ENCODE assay signal across 8 mouse cellular contexts in genomic region chr6:145249291-145250184, GRCm38 (mm10). TPM values are rescaled to one million over a fixed set of nuclear protein-coding genes. Genes with fewer than 3 reads are reported as not detected.
A peak's percentile ranks its signal among the peaks of the same experiment; 100 is the strongest.
DNase-seq lines count a peak whose midpoint lies in the region; ATAC-seq and TF ChIP-seq lines count a peak whose summit lies in the region.

No protein-coding gene starts in this region.

- peak overlapping the region; percentile 83 for H3K4me2 ChIP-seq in forebrain, embryonic 14.5 days (ENCODE audit: low read length)
- peak overlapping the region; percentile 78 for H3K4me2 ChIP-seq in lung, embryonic 15.5 days

- peak; percentile 72 for ATAC-seq in forebrain, embryonic 14.5 days
- peak; percentile 66 for ATAC-seq in lung, embryonic 15.5 days (ENCODE audit: borderline replicate concordance, extremely low read depth, low FRiP score, low TSS enrichment)
- peak; percentile 76 for ATAC-seq in neutrophil, adult 5-6 weeks (ENCODE audit: extremely low read depth, insufficient number of reproducible peaks, low FRiP score, poor library complexity, severe bottlenecking)

- peak overlapping the region; percentile 94 for H3K9ac ChIP-seq in MEL (ENCODE audit: control insufficient read depth, low read depth, low read length, poor library complexity, severe bottlenecking)
- peak overlapping the region; percentile 92 for H3K9ac ChIP-seq in forebrain, embryonic 14.5 days (ENCODE audit: low read length)
- peak overlapping the region; percentile 94 for H3K9ac ChIP-seq in lung, embryonic 15.5 days

- TF ChIP-seq CTCF in MEL (IDR thresholded peaks at IDR 0.05 in 2 of 3, conservative IDR thresholded peaks at IDR 0.05 in 1 of 3; ENCODE audit: control insufficient read depth in 1 of 3, insufficient read depth in 1 of 3, low read depth in 2 of 3, low read length in 3 of 3, poor library complexity in 1 of 3, severe bottlenecking in 1 of 3) = no peak
- no peak for TF ChIP-seq CTCF in layer of hippocampus, adult 2 months (conservative IDR thresholded peaks at IDR 0.05)
- 0 out of 2 replicates have a peak, but pooled peaks have one; percentile 10 for TF ChIP-seq CTCF in thymus, adult 2 months (IDR thresholded peaks at IDR 0.05; ENCODE audit: borderline replicate concordance, control insufficient read depth, extremely low read depth, insufficient read depth, low read length, poor library complexity)

- H3K36me3 ChIP-seq in MEL (ENCODE audit: control insufficient read depth in 1 of 2, insufficient read depth in 2 of 2, low read length in 2 of 2) = peaks cover 4 to 15% of the 10 kb centered on the region in 2 experiments; a peak in 3 of 4 replicates
- H3K36me3 ChIP-seq in forebrain, embryonic 14.5 days (ENCODE audit: control insufficient read depth, insufficient read depth, low read length) = peaks cover 7% of the 10 kb centered on the region
- peaks cover 14% of the 10 kb centered on the region for H3K36me3 ChIP-seq in lung, embryonic 15.5 days
- peaks cover 5% of the 10 kb centered on the region for H3K36me3 ChIP-seq in thymus, adult 2 months (ENCODE audit: control insufficient read depth, insufficient read depth, low read length)

- DNase-seq in MEL (ENCODE audit: low read depth, low spot score) = peak; percentile 63
- peak; percentile 62 for DNase-seq in cerebellum, adult 11 months
- DNase-seq in forebrain, embryonic 14.5 days (ENCODE audit: low spot score) = peak; percentile 38
- DNase-seq in heart, postnatal 25 days (ENCODE audit: low spot score) = peak; percentile 23
- peak in 1 of 2 experiments; percentile 42 for DNase-seq in layer of hippocampus, adult 2 months (ENCODE audit: low spot score in 2 of 2)
- peak; percentile 71 for DNase-seq in thymus, adult 2 months

- peak overlapping the region; percentile 76 to 99 for H3K4me3 ChIP-seq in MEL (ENCODE audit: control insufficient read depth in 1 of 2, insufficient read depth in 1 of 2, low read depth in 2 of 2, low read length in 2 of 2)
- H3K4me3 ChIP-seq in forebrain, embryonic 14.5 days (ENCODE audit: low read depth, low read length) = peak overlapping the region; percentile 98
- H3K4me3 ChIP-seq in layer of hippocampus, adult 2 months = peak overlapping the region; percentile 87
- peak overlapping the region; percentile 93 for H3K4me3 ChIP-seq in lung, embryonic 15.5 days
- peak overlapping the region; percentile 99 for H3K4me3 ChIP-seq in thymus, adult 2 months (ENCODE audit: control insufficient read depth, insufficient read depth, low read length)

- TF ChIP-seq POLR2A in MEL (IDR thresholded peaks at IDR 0.05; ENCODE audit: control insufficient read depth in 1 of 2, insufficient read depth in 1 of 2, low read depth in 1 of 2, low read length in 2 of 2, poor library complexity in 1 of 2) = no peak
- peak; percentile 62 for TF ChIP-seq POLR2A in thymus, adult 2 months (IDR thresholded peaks at IDR 0.05; ENCODE audit: control insufficient read depth, extremely low read depth, insufficient read depth, low read length, poor library complexity)

- H3K27ac ChIP-seq in MEL (ENCODE audit: control insufficient read depth, low read depth, low read length) = no peak overlapping the region
- peak overlapping the region; percentile 92 for H3K27ac ChIP-seq in forebrain, embryonic 14.5 days (ENCODE audit: low read depth, low read length)
- H3K27ac ChIP-seq in layer of hippocampus, adult 2 months = peak overlapping the region; percentile 86
- H3K27ac ChIP-seq in lung, embryonic 15.5 days = peak overlapping the region; percentile 88
- H3K27ac ChIP-seq in thymus, adult 2 months (ENCODE audit: control insufficient read depth, insufficient read depth, low read length) = peak overlapping the region; percentile 62

- under 1% methylated on average over 69 of the region's 124 CpGs for WGBS in forebrain, embryonic 14.5 days
- WGBS in lung, embryonic 15.5 days = 3% methylated on average over 89 of the region's 124 CpGs
- 3% methylated on average over 112 of the region's 124 CpGs for WGBS in thymus, adult 2 months

- intact Hi-C loops in heart, postnatal 25 days (cut with DNase I) = loop anchor here (2.0 to 10.0 kb wide), 2 partner anchors 39 to 495 kb away; partner anchors contain the start of genes Casc1, Etfrf1 and Rassf8

- H3K9me3 ChIP-seq in MEL (replicated peaks; ENCODE audit: insufficient read depth, low read length) = no peaks in the 10 kb centered on the region
- H3K9me3 ChIP-seq in forebrain, embryonic 14.5 days (replicated peaks; ENCODE audit: control insufficient read depth, low read length) = no peaks in the 10 kb centered on the region
- H3K9me3 ChIP-seq in lung, embryonic 15.5 days = no peaks in the 10 kb centered on the region

- no peak for TF ChIP-seq EP300 in MEL (IDR thresholded peaks at IDR 0.05; ENCODE audit: low read depth in 1 of 2, low read length in 2 of 2)

- no peaks in the 10 kb centered on the region for H3K27me3 ChIP-seq in MEL (ENCODE audit: control insufficient read depth in 1 of 2, insufficient read depth in 2 of 2, low read length in 2 of 2)
- H3K27me3 ChIP-seq in forebrain, embryonic 14.5 days (replicated peaks; ENCODE audit: control insufficient read depth, insufficient read depth, low read length) = no peaks in the 10 kb centered on the region
- no peaks in the 10 kb centered on the region for H3K27me3 ChIP-seq in lung, embryonic 15.5 days
- no peaks in the 10 kb centered on the region for H3K27me3 ChIP-seq in thymus, adult 2 months (ENCODE audit: control insufficient read depth, insufficient read depth, low read length)

- TF ChIP-seq RAD21 in MEL (IDR thresholded peaks at IDR 0.05; ENCODE audit: low read depth, low read length) = no peak

- peaks cover 26% of the 10 kb centered on the region for H3K79me2 ChIP-seq in MEL (ENCODE audit: control insufficient read depth, insufficient read depth, low read length, poor library complexity)

- peaks cover 9 to 12% of the 10 kb centered on the region in 2 experiments for H3K4me1 ChIP-seq in MEL (ENCODE audit: control insufficient read depth in 1 of 2, insufficient read depth in 2 of 2, low read length in 2 of 2)
- peaks cover 11% of the 10 kb centered on the region for H3K4me1 ChIP-seq in forebrain, embryonic 14.5 days (ENCODE audit: control insufficient read depth, insufficient read depth, low read length)
- H3K4me1 ChIP-seq in lung, embryonic 15.5 days = peaks cover 17% of the 10 kb centered on the region; the same call in 1 of the 2 replicates
- H3K4me1 ChIP-seq in thymus, adult 2 months (replicated peaks; ENCODE audit: control insufficient read depth, insufficient read depth, low read length) = peaks cover 11% of the 10 kb centered on the region

TF ChIP-seq in MEL, 35 proteins besides CTCF, POLR2A, EP300 and RAD21:
- TF ChIP-seq UBTF (IDR thresholded peaks at IDR 0.05; ENCODE audit: borderline replicate concordance, insufficient read depth, low read depth, low read length) (0 out of 2 replicates have a peak, but pooled peaks have one; percentile 56), GABPA (IDR thresholded peaks at IDR 0.05; ENCODE audit: low read depth, low read length) (no peak), CHD1 (IDR thresholded peaks at IDR 0.05; ENCODE audit: low read depth, low read length) (no peak), MXI1 (IDR thresholded peaks at IDR 0.05; ENCODE audit: low read depth, low read length) (peak; percentile 4; the same call in 1 of the 2 replicates), MAFK (IDR thresholded peaks at IDR 0.05; ENCODE audit: borderline replicate concordance, low read depth, low read length) (no peak)

RNA-seq across cellular contexts. Expression of gene Kras, which starts 0.5 kb away (rescaled TPM):
- 15.6 and 15.9 TPM in 2 replicates for total RNA-seq in MEL (2012; rRNA removed)
- polyA plus RNA-seq in MEL (2012; ENCODE audit: insufficient read depth in 1 of 2, insufficient read length in 2 of 2, low read depth in 1 of 2, low replicate concordance in 2 of 2, missing spikeins in 1 of 2) = 10 to 100 TPM in 1 of 2 experiments, not detected in 1; 44.3 TPM
- polyA plus RNA-seq in forebrain, embryonic 14.5 days (2014; fragmentation: Nextera tagmentation; extraction: Ambion mirVana) = 120 and 133 TPM in 2 replicates
- 10 to 100 TPM; 30.4 to 34.0 TPM for total RNA-seq in heart, postnatal 25 days (2021)
- total RNA-seq in layer of hippocampus, adult 2 months (2021) = 10 to 100 TPM; 69.7 to 73.6 TPM
- 92.2 and 99.5 TPM in 2 replicates for polyA plus RNA-seq in lung, embryonic 15.5 days (2015; fragmentation: Nextera tagmentation; extraction: Ambion mirVana)
- total RNA-seq in neutrophil, adult 5-6 weeks (2017) = 72.0 and 81.2 TPM in 2 replicates
- polyA plus RNA-seq in thymus, adult 2 months (2012; rRNA removed) = 30.3 and 36.2 TPM in 2 replicates

RNA-seq across cellular contexts. Expression of gene Etfrf1, which starts 38.6 kb away (rescaled TPM):
- total RNA-seq in MEL (2012; rRNA removed) = 9.5 and 11.0 TPM in 2 replicates
- polyA plus RNA-seq in MEL (2012; ENCODE audit: insufficient read depth in 1 of 2, insufficient read length in 2 of 2, low read depth in 1 of 2, low replicate concordance in 2 of 2, missing spikeins in 1 of 2) = 10 to 100 TPM in 1 of 2 experiments, not detected in 1; 13.1 TPM
- polyA plus RNA-seq in forebrain, embryonic 14.5 days (2014; fragmentation: Nextera tagmentation; extraction: Ambion mirVana) = 23.2 and 26.6 TPM in 2 replicates
- 100 to 1,000 TPM; 100 to 112 TPM for total RNA-seq in heart, postnatal 25 days (2021)
- 10 to 100 TPM; 21.9 to 28.1 TPM for total RNA-seq in layer of hippocampus, adult 2 months (2021)
- 26.5 and 26.7 TPM in 2 replicates for polyA plus RNA-seq in lung, embryonic 15.5 days (2015; fragmentation: Nextera tagmentation; extraction: Ambion mirVana)
- total RNA-seq in neutrophil, adult 5-6 weeks (2017) = 27.6 and 32.3 TPM in 2 replicates
- 5.1 and 5.3 TPM in 2 replicates for polyA plus RNA-seq in thymus, adult 2 months (2012; rRNA removed)

RNA-seq across cellular contexts. Expression of gene Casc1, which starts 38.7 kb away (rescaled TPM):
- 0.15 and 0.20 TPM in 2 replicates for total RNA-seq in MEL (2012; rRNA removed)
- polyA plus RNA-seq in MEL (2012; ENCODE audit: insufficient read depth in 1 of 2, insufficient read length in 2 of 2, low read depth in 1 of 2, low replicate concordance in 2 of 2, missing spikeins in 1 of 2) = under 1 TPM in 1 of 2 experiments, not detected in 1; 0.22 TPM
- 1.0 and 1.1 TPM in 2 replicates for polyA plus RNA-seq in forebrain, embryonic 14.5 days (2014; fragmentation: Nextera tagmentation; extraction: Ambion mirVana)
- total RNA-seq in heart, postnatal 25 days (2021) = 1 to 10 TPM in 1 of 2 experiments, under 1 TPM in 1; 0.91 to 1.0 TPM
- 1 to 10 TPM; 1.4 to 1.9 TPM for total RNA-seq in layer of hippocampus, adult 2 months (2021)
- polyA plus RNA-seq in lung, embryonic 15.5 days (2015; fragmentation: Nextera tagmentation; extraction: Ambion mirVana) = 0.79 and 1.3 TPM in 2 replicates
- total RNA-seq in neutrophil, adult 5-6 weeks (2017) = 5.6 and 6.4 TPM in 2 replicates
- 1.2 and 1.6 TPM in 2 replicates for polyA plus RNA-seq in thymus, adult 2 months (2012; rRNA removed)
